Mouse (Mus musculus) bone marrow macrophage, adult 2 months (primary cell): ENCODE measurements at regions not wholly inside any gene's neighbourhood (a gene's known extent, or its start where the extent isn't known, plus 50 kb on each side); places are given as distances from the start of the nearest gene placed in this dataset.

Experiments
- H3K27ac ChIP-seq: 2 replicates; pipeline ENCODE4 v1.5.1; 2012; ENCODE audit warnings: low read depth, low read length; ENCODE audit not compliant: insufficient read depth
- H3K4me1 ChIP-seq: 2 replicates; pipeline ENCODE4 v1.6.1; 2012; ENCODE audit warnings: low read length; ENCODE audit not compliant: control insufficient read depth, insufficient read depth
- H3K4me3 ChIP-seq: 2 replicates; pipeline ENCODE4 v1.5.1; 2012; ENCODE audit warnings: mild to moderate bottlenecking, low read length, moderate library complexity; ENCODE audit not compliant: insufficient read depth
- CTCF ChIP-seq: IDR thresholded peaks from 2 replicates; pipeline ENCODE4 v1.5.1; 2012; ENCODE audit warnings: low read depth, mild to moderate bottlenecking, low read length, moderate library complexity
- POLR2A ChIP-seq: IDR thresholded peaks from 2 replicates; pipeline ENCODE4 v1.6.1; 2012; ENCODE audit warnings: mild to moderate bottlenecking, low read depth, low read length, borderline replicate concordance

GRCm38 (mm10) chr3:66592259-66592658 is 295.6 kb upstream of the Veph1 start:
- H3K27ac ChIP-seq = no peak overlapping the region
- TF ChIP-seq POLR2A = no peak
- TF ChIP-seq CTCF = no peak
- H3K4me3 ChIP-seq = no peak overlapping the region
- no peaks in the 10 kb centered on the region for H3K4me1 ChIP-seq

GRCm38 (mm10) chr3:66590775-66591174 is 294.1 kb upstream of the Veph1 start:
- no peak for TF ChIP-seq CTCF
- no peak for TF ChIP-seq POLR2A
- Histone ChIP-seq H3K27ac (no peak overlapping the region), H3K4me3 (no peak overlapping the region), H3K4me1 (no peaks in the 10 kb centered on the region)

- Histone ChIP-seq H3K4me1 (no peaks in the 10 kb centered on the region), H3K4me3 (no peak overlapping the region), H3K27ac (no peak overlapping the region)
- TF ChIP-seq CTCF (no peak), POLR2A (no peak)
Observed at GRCm38 (mm10) chr3:66589483-66589882, 292.8 kb upstream of the Veph1 start.

GRCm38 (mm10) chr3:66584831-66585230 is 288.2 kb upstream of the Veph1 start:
- H3K4me3 ChIP-seq = no peak overlapping the region
- H3K27ac ChIP-seq = no peak overlapping the region
- no peak for TF ChIP-seq POLR2A
- TF ChIP-seq CTCF = no peak
- no peaks in the 10 kb centered on the region for H3K4me1 ChIP-seq

GRCm38 (mm10) chr3:66584101-66584500 is 287.5 kb upstream of the Veph1 start:
- no peak overlapping the region for H3K4me3 ChIP-seq

GRCm38 (mm10) chr3:66576659-66577058 is 280.0 kb upstream of the Veph1 start:
- Histone ChIP-seq H3K27ac (no peak overlapping the region), H3K4me3 (no peak overlapping the region), H3K4me1 (no peaks in the 10 kb centered on the region)
- TF ChIP-seq CTCF = no peak
- no peak for TF ChIP-seq POLR2A

More at GRCm38 (mm10) chr3:66584101-66584500, 287.5 kb upstream of the Veph1 start:
- Histone ChIP-seq H3K4me1 (no peaks in the 10 kb centered on the region), H3K27ac (no peak overlapping the region)
- TF ChIP-seq CTCF (no peak), POLR2A (no peak)

GRCm38 (mm10) chr3:66574321-66574720 is 277.7 kb upstream of the Veph1 start:
- Histone ChIP-seq H3K4me1 (no peaks in the 10 kb centered on the region), H3K4me3 (no peak overlapping the region), H3K27ac (no peak overlapping the region)
- no peak for TF ChIP-seq CTCF
- no peak for TF ChIP-seq POLR2A

- Histone ChIP-seq H3K27ac (no peak overlapping the region), H3K4me1 (no peaks in the 10 kb centered on the region), H3K4me3 (no peak overlapping the region)
- no peak for TF ChIP-seq CTCF
- TF ChIP-seq POLR2A = no peak
Observed at GRCm38 (mm10) chr3:66572887-66573519, 276.4 kb upstream of the Veph1 start.

GRCm38 (mm10) chr3:66570342-66570741 is 273.7 kb upstream of the Veph1 start:
- no peak for TF ChIP-seq POLR2A
- no peak for TF ChIP-seq CTCF
- H3K4me1 ChIP-seq = no peaks in the 10 kb centered on the region
- no peak overlapping the region for H3K27ac ChIP-seq
- H3K4me3 ChIP-seq = no peak overlapping the region

GRCm38 (mm10) chr3:66564268-66565245 is 267.9 kb upstream of the Veph1 start:
- TF ChIP-seq POLR2A = no peak
- no peak for TF ChIP-seq CTCF
- Histone ChIP-seq H3K27ac (no peak overlapping the region), H3K4me3 (no peak overlapping the region), H3K4me1 (no peaks in the 10 kb centered on the region)
